Mouse (Mus musculus) megakaryocyte, adult 5-6 weeks (primary cell): ENCODE data around the gene Gm6588. TPM values are rescaled to one million over a fixed set of nuclear protein-coding genes. Genes with fewer than 3 reads are reported as not detected.
"Not testable (repeated sequence)": the region's sequence is repeated elsewhere in the genome, so short reads cannot be mapped to it uniquely, and the experiment has no call there.

Experiments
- ATAC-seq: 2 replicates; pipeline ENCODE4 v1.8.0; 2016; ENCODE audit warnings: mild to moderate bottlenecking, inconsistent platforms; ENCODE audit not compliant: poor library complexity, severe bottlenecking
- total RNA-seq, 2 experiments: library from RNA; stranded (forward) in 1 of 2; stranded (reverse) in 1 of 2; fragments of 153-499, 151-499 nt in 1 of 2; fragments of 221-1000, 200-1000 nt in 1 of 2; gene quantifications; 2 replicates each; pipeline versions ENCODE4 v1.2.3 to v1.2.4; 2015 to 2017

Gm6588 gene
- total RNA-seq (2015) (not detected in 2 replicates), total RNA-seq (2017) (not detected in 2 replicates)

GRCm38 (mm10) chr5:112448747-112449440 lies at the start of gene Gm6588:
Gene Gm6588 (plus strand): TSS chr5:112449426.
- no peak for ATAC-seq

- no peak for ATAC-seq
These were observed 46.8 kb upstream of the Gm6588 start for GRCm38 (mm10) chr5:112402437-112402836.

GRCm38 (mm10) chr5:112406017-112406416 lies 43.2 kb upstream of the Gm6588 start:
- ATAC-seq = no peak

DNA sequence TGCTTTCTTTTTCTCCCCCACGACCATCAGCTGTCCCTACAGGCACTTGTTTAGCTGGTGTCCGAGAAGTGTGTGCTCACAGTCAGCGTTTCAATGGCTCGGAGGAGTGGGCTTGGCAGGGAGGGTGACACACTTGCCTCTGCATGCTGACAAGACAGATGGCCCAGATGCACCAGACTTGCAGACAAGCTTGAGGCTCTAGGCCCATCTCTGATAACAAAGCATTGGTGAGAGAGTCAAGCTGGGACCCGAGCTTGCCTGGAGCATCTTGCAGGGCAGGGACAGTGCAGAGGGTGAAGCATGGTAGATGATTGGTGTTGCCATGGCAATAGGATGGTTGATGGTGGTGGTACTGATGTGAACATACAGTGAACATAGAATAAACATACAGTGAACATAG lies 40.0 kb upstream of the Gm6588 start:
- no peak for ATAC-seq

- no peak for ATAC-seq
These were observed 38.2 kb upstream of the Gm6588 start for GRCm38 (mm10) chr5:112411072-112411471.

DNA sequence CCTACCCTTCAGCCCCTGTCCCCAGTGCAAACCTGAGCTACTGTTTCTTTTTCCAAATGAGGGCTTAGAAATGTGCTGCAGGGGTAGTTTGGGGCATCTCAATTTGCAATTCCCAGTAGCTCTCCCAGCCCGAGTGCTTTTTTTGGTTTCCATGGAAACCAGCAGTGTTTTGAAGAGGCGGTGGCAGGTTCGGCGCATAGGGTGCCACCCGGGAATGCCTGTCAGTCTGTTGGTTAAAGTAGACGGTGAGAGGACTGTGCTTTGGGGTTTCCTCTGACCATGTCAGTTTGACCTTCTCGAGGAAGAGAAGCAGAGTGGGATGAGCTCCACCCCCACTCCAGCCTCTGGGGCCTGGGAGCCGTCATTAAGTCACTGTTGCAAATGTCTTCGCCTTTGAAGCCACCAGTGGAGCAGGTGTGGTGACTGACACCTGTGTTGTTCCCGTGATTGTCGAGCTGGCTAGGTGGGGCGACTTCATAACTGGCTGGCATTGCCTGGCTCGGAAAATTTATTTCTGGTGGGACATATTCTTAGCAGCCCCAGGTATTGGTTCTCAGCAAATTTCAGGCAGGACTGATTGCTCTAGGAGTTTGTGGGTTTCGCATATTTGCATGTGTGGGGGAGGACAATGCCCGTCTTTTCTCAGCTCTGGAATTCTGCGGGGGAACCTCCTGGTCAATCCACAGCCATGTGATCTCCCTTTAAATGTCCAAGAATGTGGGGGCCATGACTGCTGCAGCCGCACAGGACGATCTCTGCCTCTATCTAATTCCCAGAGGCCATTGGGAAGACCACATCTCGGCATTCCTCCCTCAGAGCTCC lies 37.5 kb upstream of the Gm6588 start:
- ATAC-seq = no peak

GRCm38 (mm10) chr5:112412781-112413180 lies 36.4 kb upstream of the Gm6588 start:
- ATAC-seq = not testable (repeated sequence)

DNA sequence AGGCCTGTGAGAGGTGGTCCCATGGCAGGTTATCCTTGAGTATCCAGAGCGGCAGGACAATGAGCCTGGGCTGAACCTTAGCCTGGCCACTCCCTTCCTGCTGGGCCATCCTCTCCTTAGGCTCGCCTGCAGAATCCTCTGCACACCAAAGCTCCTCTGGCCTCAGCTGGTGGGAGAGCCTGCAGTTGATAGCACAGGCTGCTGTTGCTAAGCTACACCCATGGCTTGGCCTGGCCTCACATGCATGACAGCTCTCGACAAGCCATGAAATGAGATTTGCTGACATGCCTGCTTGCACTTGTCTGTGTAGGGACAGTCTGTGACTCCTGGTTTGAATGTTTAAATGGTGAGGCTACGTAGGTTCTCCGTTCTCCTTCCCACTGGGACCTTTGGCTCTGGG lies 32.6 kb upstream of the Gm6588 start:
- ATAC-seq = no peak

DNA sequence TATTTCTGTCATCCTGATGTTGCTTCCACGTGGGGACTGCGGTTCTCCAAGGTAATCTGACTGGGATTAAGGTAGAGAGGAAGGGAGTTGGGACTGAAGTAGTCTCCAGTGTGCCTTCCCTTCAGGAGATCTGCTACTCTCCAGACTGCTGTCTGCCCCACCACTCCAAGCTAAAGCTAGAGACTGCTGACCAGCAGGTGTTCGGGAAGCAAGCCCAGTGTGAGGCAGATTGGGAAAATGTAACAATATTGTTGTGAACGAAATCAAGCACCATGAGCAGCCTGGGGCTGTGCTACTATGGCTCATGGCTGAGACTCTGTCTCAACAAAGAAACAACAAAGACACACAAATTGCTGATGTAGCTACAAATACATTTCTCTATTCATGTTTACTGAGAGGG lies 31.2 kb upstream of the Gm6588 start:
- no peak for ATAC-seq

DNA sequence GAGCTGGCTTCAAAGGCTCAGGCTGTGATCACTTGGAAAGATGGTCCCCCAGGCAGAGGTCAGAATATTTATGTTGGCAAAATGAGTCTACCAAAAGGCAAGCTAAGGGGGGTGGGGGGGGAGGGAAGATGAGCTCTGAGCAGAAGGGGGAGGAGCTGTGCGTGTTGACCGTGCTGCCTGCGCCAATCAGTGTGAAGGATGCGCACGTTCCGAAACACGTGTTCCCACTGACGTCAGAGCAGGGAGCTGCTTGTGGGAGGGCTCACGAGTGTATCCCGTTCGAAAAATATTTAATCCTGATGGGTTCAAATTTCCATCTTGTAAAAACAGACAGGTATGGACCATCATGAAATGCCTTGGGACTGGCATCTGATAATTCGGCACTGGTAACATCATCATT lies 29.7 kb upstream of the Gm6588 start:
- no peak for ATAC-seq

DNA sequence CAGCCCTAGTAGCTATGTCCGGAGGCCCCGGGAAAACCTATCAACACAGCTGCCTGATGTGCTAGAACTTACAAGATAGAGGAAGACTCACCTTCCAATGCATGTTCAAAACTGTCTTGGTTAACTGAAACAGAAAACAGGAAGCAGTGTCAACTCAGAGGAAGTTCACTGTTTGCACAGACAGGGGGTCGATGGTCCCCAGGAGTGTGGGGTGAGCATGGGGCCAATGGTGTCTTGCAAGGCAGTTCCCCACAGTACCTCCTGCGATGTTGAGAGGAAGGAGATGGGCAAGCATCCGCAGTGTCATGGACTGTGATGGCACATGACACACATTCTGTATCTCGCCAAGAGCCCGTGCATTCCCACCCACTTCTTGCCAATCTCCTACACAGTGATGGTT lies 22.6 kb upstream of the Gm6588 start:
- ATAC-seq = peak; percentile 51

GRCm38 (mm10) chr5:112427283-112427682 lies 21.9 kb upstream of the Gm6588 start:
- 0 out of 2 replicates have a peak, but pooled peaks have one; percentile 49 for ATAC-seq

- peak; percentile 53 for ATAC-seq
These were observed 20.3 kb upstream of the Gm6588 start for GRCm38 (mm10) chr5:112428944-112429343.

- ATAC-seq = no peak
These were observed 18.0 kb upstream of the Gm6588 start for GRCm38 (mm10) chr5:112431120-112431775.

- no peak for ATAC-seq
These were observed 17.2 kb upstream of the Gm6588 start for GRCm38 (mm10) chr5:112432033-112432432.

GRCm38 (mm10) chr5:112433004-112433403 lies 16.2 kb upstream of the Gm6588 start:
- peak; percentile 58; the same call in 1 of the 2 replicates for ATAC-seq

DNA sequence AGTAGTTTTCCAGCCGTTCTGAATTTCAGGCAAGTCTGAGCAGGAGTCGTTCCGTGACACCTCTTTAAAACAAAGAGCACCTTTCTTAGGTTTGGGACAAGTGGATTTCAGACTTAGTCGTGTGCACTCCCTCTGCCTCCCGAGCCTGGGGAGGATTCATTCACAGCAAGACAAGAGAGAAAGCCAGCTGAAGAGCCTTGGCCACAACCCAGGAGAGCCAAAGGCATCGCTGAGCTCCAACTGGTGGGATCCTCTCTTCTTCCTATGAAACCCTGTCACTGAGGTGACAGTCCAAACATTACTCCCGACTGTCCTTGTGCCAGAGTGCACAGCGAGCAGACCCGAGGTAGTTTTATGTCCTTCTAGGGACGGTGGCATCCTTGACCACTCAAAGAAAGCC lies 10.7 kb upstream of the Gm6588 start:
- ATAC-seq = no peak

DNA sequence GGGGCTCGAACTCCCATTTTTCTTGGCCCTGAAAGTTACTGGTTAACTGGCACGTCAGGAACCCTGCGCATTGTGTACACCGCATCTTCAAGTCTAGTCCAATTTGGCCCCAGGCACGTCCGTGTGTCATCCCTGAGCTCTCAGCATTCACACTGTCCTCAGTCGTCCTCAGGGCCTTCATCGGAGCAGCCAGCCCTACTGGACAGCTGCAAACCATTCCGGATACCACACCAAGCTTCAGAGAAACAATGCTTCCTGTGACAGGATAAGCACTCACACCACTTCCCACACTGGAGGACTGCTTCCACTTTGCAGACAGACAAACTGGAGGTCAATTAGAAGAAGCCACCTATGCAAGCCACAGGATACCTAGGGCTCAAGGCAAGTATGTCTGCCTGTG lies 3.9 kb downstream of the Gm6588 start:
- no peak for ATAC-seq

- no peak for ATAC-seq
These were observed 5.8 kb downstream of the Gm6588 start for GRCm38 (mm10) chr5:112454966-112455555.

- ATAC-seq = no peak
These were observed 10.7 kb downstream of the Gm6588 start for GRCm38 (mm10) chr5:112459903-112460302.

- ATAC-seq = no peak
These were observed 17.1 kb downstream of the Gm6588 start for GRCm38 (mm10) chr5:112466331-112466730.
